Mouse (Mus musculus): ENCODE measurements around the gene Ncor2.

DNA sequence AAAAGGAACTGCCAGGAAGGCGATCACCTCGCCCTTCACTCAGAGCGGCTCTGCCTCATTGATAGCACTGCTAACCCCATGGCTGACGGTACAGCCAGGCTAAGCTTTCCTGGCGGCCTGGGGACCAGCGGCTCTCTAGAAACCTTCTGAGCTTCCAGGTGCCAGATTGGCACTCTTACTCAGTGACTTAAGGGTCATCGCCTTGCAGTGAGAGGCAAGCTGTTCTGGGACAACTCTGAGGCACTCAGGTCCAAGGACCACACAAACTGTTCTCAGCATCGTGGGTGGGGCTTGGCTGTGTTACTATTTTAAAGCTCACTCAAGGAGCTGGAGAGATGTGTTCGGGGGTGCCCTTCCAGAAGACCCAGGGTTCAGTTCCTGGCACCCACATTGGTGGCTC, 163.4 kb downstream of the Ncor2 start:
- TF ChIP-seq USF1 (IDR thresholded peaks at IDR 0.05; ENCODE audit: low read depth, low read length) (no peak), POLR2AphosphoS2 (IDR thresholded peaks at IDR 0.05; ENCODE audit: low read length) (no peak), POLR2AphosphoS5 (IDR thresholded peaks at IDR 0.05; ENCODE audit: borderline replicate concordance, low read depth, low read length) (no peak), CTCF (IDR thresholded peaks at IDR 0.05 in 2 of 3, conservative IDR thresholded peaks at IDR 0.05 in 1 of 3; ENCODE audit: control insufficient read depth in 1 of 3, insufficient read depth in 1 of 3, low read depth in 2 of 3, low read length in 3 of 3, poor library complexity in 1 of 3, severe bottlenecking in 1 of 3) (no peak), ZNF384 (IDR thresholded peaks at IDR 0.05; ENCODE audit: low read depth, low read length) (no peak), JUND (IDR thresholded peaks at IDR 0.05; ENCODE audit: low read depth, low read length) (no peak), POLR2A (IDR thresholded peaks at IDR 0.05; ENCODE audit: control insufficient read depth in 1 of 2, insufficient read depth in 1 of 2, low read depth in 1 of 2, low read length in 2 of 2, poor library complexity in 1 of 2) (no peak), EP300 (IDR thresholded peaks at IDR 0.05; ENCODE audit: low read depth in 1 of 2, low read length in 2 of 2) (no peak), ETS1 (IDR thresholded peaks at IDR 0.05; ENCODE audit: low read depth, low read length) (no peak), ZKSCAN1 (IDR thresholded peaks at IDR 0.05; ENCODE audit: low read depth, low read length) (no peak), RAD21 (IDR thresholded peaks at IDR 0.05; ENCODE audit: low read depth, low read length) (no peak)
